Mouse (Mus musculus) embryo, embryonic 11.5 days (tissue): ENCODE data around the gene Nccrp1.
"Not testable (repeated sequence)": the region's sequence is repeated elsewhere in the genome, so short reads cannot be mapped to it uniquely, and the experiment has no call there.

ENCODE experiments used
- DNase-seq: peaks from one replicate; pipeline ENCODE4 v3.0.0-alpha.2; 2012; ENCODE audit warnings: low read depth, low spot score

The Nccrp1 gene

DNA sequence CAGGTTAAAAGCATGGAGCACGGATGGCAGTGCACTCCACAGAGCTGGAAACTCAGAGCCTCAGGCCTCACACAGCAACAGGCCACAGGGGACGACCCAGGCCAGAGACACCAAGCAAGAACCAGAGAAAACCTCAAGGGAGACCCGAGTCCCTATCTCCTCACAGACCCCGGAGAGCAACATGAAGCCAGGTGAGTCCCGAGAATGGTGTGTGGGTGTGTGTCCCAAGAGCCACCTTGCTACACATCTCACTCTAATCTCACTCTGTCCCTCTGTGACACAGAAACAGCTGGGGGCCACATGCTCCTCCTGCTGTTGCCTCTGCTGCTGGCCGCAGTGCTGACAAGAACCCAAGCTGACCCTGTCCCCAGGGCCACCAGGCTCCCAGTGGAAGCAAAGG lies 24.5 kb downstream of the Nccrp1 start, which contains the start of gene Ifnl3:
Ifnl3 (plus strand) TSS at position 301 of the 400 bp plus-strand sequence.
- DNase-seq, result not testable (repeated sequence)

DNA sequence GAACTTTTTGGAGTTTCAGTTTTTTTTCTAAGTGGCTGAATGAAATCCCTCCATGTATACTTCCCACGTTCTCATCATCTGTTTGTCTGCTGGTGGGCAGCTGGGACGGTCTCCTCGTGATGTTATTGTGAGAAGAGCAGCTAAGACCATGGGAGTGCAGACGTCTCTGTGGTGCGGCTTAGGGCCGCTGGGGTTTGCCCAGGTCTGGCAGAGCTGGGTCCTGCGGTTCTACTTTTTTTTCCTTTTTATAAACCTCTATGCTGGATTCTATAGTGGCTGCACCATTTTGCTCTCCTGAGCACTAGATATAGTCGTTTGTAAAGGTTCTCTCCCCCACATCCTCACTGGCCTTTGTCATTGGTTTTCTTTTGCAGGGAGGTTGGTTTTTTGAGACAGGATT lies 35.6 kb downstream of the Nccrp1 start:
- no peak for DNase-seq

DNA sequence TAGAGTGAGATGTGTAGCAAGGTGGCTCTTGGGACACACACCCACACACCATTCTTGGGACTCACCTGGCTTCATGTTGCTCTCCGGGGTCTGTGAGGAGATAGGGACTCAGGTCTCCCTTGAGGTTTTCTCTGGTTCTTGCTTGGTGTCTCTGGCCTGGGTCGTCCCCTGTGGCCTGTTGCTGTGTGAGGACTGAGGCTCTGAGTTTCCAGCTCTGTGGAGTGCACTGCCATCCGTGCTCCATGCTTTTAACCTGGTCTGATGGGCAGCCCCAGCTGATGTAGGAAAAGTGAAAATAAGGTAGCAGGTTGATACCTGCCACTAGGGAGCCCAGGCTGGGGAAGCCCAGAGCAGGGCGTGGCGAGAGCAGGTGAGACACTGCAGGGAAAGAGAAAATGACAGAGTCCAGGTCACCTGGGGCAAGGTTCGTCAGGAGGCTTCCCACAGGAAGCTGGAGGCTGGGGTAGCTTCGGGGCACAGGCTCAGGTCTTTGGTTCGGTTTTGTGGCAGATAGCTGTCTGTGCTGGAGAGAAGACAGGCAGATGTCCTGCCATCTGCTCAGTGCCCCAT lies 36.6 kb downstream of the Nccrp1 start, which contains the start of gene Ifnl2:
Ifnl2 (minus strand) TSS at position 51 of the 570 bp plus-strand sequence.
- DNase-seq, result not testable (repeated sequence)

DNA sequence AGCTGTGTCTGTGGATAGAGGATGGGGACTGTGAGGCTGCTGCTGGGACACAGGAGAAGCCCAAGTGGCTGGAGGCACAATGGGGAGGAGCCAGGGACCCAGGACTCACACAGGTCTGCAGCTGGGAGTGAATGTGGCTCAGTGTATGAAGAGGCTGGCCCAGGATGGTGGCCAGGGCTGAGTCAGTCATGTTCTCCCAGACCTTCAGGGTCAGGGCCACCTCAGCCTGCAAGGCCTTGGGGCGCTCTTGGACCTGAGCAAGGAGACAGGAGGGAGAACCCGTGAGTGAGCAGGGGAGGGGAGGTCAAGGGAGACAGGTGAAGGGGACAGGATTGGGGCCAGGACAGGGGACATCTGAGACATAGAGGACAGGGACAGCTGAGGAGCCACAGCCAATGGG lies 37.9 kb downstream of the Nccrp1 start:
- not testable (repeated sequence) for DNase-seq

DNA sequence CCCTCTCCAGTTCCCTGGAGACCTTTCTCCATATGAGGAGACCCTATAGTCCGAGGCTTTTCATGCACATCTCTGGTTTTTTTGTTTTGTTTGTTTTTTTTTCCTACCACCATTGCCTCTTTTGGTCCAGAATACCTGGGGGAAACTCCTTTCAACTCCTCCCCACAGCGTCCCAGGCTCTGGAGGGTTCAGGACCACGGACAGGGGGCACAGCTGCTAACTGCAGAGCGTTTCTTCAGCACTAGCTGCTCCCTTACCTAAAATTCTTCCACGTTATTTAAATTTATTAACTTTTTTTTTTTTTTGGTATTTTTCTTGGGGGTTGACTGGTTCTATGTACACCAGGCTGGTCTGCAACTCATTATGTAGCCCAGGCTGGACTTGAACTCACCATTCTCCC lies 41.5 kb downstream of the Nccrp1 start:
- no peak for DNase-seq

DNA sequence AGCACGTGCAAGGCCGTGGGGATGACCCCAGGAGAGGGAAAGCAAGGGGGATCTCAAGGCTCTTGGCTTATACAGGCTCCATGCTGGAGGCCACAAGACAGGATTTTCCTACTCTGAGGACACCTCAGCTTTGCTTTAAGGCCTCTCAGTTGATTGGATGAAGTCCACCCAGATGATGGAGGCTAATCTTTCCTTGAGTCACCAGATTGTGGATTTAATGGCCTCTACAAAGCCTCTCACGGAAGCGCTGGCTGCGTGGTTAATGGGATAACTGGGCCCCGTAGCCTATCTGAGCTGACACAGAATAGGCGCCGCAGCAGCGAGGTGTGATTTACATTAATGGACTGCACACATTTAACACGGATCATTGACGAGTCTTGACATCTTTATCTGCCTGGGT lies 51.6 kb downstream of the Nccrp1 start:
- DNase-seq, result no peak
